Mouse (Mus musculus) adrenal gland, postnatal 4 days (tissue): ENCODE results near the gene Lgals4. TPM values are rescaled to one million over a fixed set of nuclear protein-coding genes. Genes with fewer than 3 reads are reported as not detected.

Experiments
- DNase-seq, 2 experiments: peaks; one replicate each; pipeline ENCODE4 v3.0.0; 2021 to 2022; ENCODE audit warnings: low spot score in 2 of 2, mixed read lengths in 2 of 2
- total RNA-seq, 2 experiments: library from RNA; stranded (reverse); gene quantifications; 2 replicates each; pipeline ENCODE4 v1.2.3; 2021

Lgals4 gene
- total RNA-seq, 2 experiments from 2014 or later = 29.2 to 33.2 TPM

DNA sequence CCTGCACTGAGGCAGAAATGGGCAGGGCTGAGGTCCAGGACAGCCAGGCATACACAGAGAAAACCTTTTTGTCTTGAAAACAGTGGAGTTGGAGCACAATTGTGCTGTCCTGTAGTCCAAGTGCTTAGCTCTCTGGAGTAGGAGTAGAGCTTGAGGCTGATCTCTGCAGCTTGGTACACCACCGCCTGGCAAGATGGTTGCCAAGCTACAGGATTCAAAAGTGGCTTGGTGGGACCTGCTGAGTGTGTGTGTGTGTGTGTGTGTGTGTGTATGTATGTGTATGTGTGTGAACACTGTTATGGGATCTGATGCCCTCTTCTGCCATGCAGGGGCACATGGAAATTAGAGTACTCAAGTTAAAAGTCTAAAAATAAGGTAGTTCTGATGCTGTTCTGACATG is 11.1 kb upstream of the Lgals4 start:
- DNase-seq = no peak

GRCm38 (mm10) chr7:28822993-28823903 is 10.4 kb upstream of the Lgals4 start:
- DNase-seq = no peak

- DNase-seq = no peak
Observed at GRCm38 (mm10) chr7:28823932-28824331, 9.7 kb upstream of the Lgals4 start.

DNA sequence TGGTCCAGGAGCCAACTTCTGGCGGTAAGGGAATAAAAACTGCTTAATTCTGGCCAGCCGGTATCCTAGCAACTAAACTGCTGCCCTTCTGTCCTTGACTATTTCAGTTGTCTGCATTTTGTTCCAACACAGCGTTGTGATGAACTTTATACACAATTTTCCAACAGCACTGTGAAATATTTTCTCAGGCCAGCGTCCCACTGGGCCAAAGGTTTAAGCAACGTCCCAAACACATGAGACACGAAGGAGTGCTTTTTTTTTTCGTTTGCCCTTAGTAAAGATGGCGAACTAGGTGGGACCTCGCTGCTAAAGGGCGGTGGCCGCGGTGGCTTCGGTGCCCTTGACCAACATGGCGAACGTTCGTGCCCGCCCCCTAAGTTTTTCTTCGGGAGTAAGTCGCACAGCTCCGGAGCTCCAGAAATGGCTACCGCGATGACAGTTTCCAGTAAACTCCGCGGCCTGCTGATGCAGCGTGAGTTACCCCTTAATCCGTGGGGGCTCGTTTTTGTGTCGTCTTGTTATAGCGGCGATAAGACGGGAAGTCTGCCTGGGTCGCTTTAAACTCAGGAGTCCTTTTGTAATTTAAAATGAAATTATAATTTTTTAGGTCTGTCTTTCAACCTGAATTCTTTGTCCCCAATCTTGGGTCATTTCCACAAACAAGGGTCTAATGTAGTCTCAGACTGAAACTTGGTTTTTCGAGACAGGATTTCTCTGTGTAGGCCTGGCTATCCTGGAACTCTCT is 8.5 kb upstream of the Lgals4 start, which contains the start of gene Ech1:
Gene Ech1 (plus strand): TSS at position 277 of the 745 bp plus-strand sequence.
- DNase-seq = peak; percentile 80 to 84

GRCm38 (mm10) chr7:28825686-28826401 is 7.8 kb upstream of the Lgals4 start:
- no peak for DNase-seq

DNA sequence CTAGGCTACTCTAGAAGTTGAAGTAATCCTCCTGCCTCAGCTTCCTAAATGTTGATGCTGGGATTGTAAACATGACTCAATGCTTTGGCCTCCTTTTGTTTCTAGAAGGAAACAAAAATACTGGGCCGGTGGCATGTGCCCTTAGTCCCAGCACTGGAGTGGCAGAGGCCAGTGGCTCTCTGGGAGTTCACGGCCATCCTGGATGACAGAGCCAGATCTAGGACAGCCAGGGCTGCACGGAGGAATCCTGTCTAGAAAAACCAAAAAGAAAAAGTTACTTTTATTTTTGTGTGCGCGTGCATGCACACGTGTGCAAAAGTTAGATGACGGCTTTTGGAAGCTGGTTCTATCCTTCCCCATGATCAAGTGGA is 7.3 kb upstream of the Lgals4 start:
- no peak for DNase-seq

DNA sequence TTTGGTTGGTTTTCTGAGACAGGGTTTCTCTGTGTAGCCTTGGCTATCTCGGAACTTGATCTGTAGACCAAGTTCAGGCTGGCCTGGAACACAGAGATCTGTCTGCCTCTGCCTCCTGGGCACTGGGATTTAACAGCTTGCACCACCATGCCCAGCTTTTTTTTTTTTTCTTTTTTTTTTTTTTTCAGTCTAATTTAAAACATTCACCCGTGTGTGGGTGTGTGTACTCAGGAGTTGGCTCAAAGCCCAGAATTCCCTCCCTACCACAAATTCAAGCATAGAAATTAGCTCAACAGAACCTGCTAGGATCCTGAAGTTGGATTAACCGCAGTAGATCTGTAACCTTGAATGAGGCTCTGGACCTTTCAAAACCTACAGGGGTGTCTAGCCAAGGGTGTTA is 6.3 kb upstream of the Lgals4 start:
- no peak for DNase-seq

DNA sequence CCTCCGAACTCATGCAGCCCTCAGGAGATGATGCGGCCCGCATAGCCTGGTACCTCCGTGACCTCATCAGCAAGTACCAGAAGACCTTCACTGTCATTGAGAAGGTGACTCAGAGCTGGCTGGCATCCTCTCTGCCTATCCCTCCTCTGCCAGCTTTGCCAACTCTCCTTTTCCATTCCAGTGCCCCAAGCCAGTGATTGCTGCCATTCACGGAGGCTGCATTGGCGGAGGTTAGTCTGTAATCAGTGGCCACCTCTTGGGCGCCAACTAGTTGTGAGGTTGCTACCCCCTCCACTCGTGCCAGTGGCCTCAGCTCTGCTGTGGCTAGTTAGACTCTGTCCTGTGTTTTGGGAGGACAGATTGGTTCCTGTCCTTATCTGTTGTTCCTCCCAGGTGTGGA is 3.8 kb upstream of the Lgals4 start:
- no peak for DNase-seq

- no peak for DNase-seq
Observed at GRCm38 (mm10) chr7:28830981-28831380, 2.7 kb upstream of the Lgals4 start.

DNA sequence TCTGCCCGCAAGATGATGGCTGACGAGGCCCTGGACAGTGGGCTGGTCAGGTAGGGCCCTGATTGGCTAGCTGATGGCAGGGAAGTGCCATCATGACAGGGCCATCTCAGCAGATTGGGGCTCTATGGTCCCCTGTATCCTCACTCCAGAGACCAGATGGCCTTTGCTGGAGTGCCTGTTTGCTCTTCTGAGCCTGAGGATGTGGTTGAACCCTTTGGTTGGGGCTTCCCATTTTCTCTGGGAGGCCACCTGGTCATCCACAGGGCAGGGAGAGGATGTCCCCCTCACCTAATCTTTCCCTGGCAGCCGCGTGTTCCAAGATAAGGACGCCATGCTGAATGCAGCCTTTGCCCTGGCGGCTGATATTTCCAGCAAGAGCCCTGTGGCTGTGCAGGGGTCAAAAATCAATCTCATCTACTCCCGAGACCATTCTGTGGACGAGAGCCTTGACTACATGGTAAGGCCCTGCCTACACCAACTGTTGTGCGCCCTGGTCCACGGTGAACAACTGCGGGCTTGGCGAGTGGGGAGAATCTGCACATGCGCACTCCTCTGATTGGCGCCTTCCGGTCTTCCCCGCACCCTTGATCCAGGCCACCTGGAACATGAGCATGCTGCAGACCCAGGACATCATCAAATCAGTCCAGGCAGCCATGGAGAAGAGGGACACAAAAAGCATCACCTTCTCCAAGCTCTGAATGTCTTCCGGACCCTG is 2.1 kb upstream of the Lgals4 start:
- DNase-seq = peak in 1 of 2 experiments; percentile 2

- DNase-seq = peak in 1 of 2 experiments; percentile 2
Observed at GRCm38 (mm10) chr7:28832137-28832536, 1.5 kb upstream of the Lgals4 start.

DNA sequence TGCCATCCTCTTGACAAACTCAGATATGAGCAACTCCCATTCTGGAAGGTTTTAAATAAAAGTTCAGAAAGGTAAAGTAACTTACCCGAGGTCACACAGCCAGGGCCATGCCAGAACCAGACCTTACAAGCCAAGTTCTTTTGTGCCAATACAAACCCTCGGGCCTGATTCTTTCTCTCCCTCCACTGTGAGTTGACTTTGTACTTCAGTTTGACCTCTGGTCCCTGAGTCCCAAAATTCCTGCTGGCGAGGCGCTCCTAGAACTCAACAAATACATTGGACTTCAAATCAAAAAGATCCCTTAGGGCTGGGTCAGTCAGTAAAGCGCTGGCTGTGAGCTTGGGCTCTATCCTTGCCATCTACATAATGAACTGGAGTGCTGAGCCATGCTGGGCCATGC is 3.3 kb downstream of the Lgals4 start:
- DNase-seq = no peak

GRCm38 (mm10) chr7:28838331-28838730 is 4.7 kb downstream of the Lgals4 start:
- no peak for DNase-seq

DNA sequence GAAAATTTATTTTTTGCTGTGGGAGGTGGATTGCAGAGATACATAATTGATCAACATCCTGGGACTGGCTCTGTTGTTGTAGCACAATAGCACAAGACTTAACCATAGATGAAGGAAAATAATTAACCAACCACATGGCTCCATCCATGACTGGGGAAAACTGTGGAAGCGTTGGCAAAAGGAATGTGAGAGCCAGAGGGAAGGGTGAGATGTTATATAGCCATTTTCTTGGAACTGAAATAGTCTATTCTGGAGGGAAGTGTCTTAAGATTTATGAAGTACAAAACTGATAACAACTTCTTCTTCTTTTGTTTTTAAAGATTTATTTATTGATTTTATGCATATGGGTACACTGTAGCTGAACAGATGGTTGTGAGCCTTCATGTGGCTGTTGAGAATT is 13.6 kb downstream of the Lgals4 start:
- no peak for DNase-seq

GRCm38 (mm10) chr7:28849700-28850236 is 16.1 kb downstream of the Lgals4 start:
- no peak for DNase-seq

GRCm38 (mm10) chr7:28850642-28851041 is 17.0 kb downstream of the Lgals4 start:
- no peak for DNase-seq

DNA sequence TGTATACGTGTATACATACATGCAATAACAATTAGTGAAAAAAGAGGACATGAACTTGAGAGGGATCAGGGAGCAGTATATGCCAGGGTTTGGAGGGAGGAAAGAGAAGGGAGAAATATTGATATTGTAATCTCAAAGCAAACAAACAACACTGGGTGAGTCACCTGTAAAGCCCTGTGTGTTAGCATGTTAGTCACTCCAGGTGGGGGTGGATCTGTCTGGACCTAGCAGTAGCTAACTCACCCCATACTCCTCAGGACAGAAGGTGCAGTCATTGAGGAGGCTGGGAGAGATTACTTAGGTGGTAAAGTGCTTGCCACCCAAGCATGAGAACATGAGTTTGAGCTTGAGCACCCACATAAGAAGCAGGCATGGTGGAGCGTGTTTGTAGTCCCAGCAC is 26.3 kb downstream of the Lgals4 start:
- no peak for DNase-seq

DNA sequence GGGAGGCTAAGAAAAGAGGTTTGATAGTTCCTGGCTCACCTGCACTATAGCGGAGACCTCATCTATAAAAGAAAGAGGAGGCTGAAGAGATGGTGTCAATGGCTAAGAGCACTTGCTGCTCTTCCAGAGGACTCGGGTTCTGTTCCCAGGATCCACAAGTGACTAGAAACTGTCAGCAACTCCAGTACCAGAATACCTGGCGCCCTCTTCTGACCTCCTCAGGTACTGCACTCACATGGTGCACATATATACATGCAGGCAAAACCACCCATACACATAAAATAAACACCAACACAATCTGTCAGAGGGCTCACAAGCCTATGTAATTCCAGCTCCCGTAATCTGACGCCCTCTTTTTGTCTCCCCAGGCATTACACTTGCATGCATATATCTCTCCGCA is 27.2 kb downstream of the Lgals4 start:
- DNase-seq = no peak

- DNase-seq = no peak
Observed at GRCm38 (mm10) chr7:28862817-28863499, 29.3 kb downstream of the Lgals4 start.

GRCm38 (mm10) chr7:28863540-28863939 is 29.9 kb downstream of the Lgals4 start, which contains the start of gene Lgals7:
Gene Lgals7, plus strand, starts transcription at chr7:28863853.
- no peak for DNase-seq
